Mouse (Mus musculus) gastrocnemius, adult 2 months (tissue): ENCODE results near the gene Manba. TPM values are rescaled to one million over a fixed set of nuclear protein-coding genes. Genes with fewer than 3 reads are reported as not detected.
"Not testable (repeated sequence)": the region's sequence is repeated elsewhere in the genome, so short reads cannot be mapped to it uniquely, and the experiment has no call there.

Experiments used
- DNase-seq: peaks from one replicate; pipeline ENCODE4 v3.0.0; 2022
- H3K27ac ChIP-seq: fragments of 200-600 bp; 2 replicates; pipeline ENCODE4 v1.8.1; 2022; ENCODE audit warnings: mild to moderate bottlenecking
- H3K4me3 ChIP-seq: fragments of 200-600 bp; 2 replicates; pipeline ENCODE4 v1.8.1; 2022; ENCODE audit warnings: mild to moderate bottlenecking, moderate library complexity
- CTCF ChIP-seq: fragments of 200-600 bp; IDR thresholded peaks from 2 replicates; pipeline ENCODE4 v1.8.1; 2022; ENCODE audit warnings: antibody characterized with exemption, mild to moderate bottlenecking, moderate library complexity
- intact Hi-C: fragments of 180-260 bp; cut with DNase I; formaldehyde crosslinking; loops from one replicate; pipeline ENCODE4 v1.15.1; 2025
- total RNA-seq, 2 experiments: library from RNA; stranded (reverse); gene quantifications; 2 replicates each; pipeline ENCODE4 v1.2.3; 2021

Gene Manba
- total RNA-seq, 2 experiments from 2014 or later = 2.3 to 5.6 TPM

DNA sequence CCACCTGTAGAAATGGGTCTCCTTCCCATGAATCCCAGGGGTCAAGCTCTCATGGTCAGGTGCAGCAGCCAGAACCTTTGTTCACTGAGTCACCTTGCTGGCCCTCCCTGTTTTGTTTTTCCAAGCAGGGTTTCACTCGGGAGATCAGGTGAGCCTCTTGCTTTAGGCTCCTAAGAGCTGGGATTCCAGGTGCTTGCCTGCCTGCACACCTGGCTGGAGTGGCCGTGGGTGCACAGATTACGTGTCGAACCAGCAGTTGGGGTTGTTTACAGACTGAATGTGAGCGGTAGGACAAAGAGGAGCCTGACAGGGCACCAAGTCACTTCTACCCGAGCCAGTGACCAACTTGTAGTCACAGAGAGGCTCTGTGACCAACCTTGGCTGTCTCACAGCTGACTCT, 5.7 kb downstream of the Manba start:
- no peak overlapping the region for H3K4me3 ChIP-seq
- no peak for DNase-seq
- no peak for TF ChIP-seq CTCF
- intact Hi-C loops = no loop called here
- no peak overlapping the region for H3K27ac ChIP-seq

GRCm38 (mm10) chr3:135493320-135493719, 7.9 kb downstream of the Manba start:
- H3K27ac ChIP-seq, DNase-seq: not testable (repeated sequence)

GRCm38 (mm10) chr3:135497956-135498355, 12.5 kb downstream of the Manba start:
- intact Hi-C loops, DNase-seq, H3K4me3 ChIP-seq, H3K27ac ChIP-seq: not testable (repeated sequence)

More at GRCm38 (mm10) chr3:135493320-135493719, 7.9 kb downstream of the Manba start:
- H3K4me3 ChIP-seq, intact Hi-C loops: not testable (repeated sequence)

DNA sequence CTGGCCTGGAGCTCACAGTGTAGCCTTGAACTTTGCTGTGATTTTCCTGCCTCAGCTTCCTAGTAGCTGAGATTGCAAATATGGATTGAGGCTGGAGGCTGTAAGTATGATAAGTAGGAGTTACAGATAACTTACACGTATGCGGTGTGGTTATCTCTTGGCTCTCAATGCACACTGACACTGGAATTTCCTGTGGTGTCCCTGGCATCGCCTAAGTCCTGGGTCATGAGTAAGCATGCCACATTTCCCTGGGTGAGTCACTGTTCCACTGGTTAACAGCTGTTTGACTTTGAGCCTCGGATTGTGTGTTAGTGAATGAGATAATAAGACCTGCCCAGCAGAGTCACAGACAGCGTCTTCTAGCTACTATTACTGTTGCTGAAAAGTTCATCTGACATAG, 13.5 kb downstream of the Manba start:
- intact Hi-C loops = no loop called here
- peak overlapping the region; percentile 31; the same call in 1 of the 2 replicates for H3K27ac ChIP-seq
- no peak for TF ChIP-seq CTCF
- H3K4me3 ChIP-seq = no peak overlapping the region
- no peak for DNase-seq

DNA sequence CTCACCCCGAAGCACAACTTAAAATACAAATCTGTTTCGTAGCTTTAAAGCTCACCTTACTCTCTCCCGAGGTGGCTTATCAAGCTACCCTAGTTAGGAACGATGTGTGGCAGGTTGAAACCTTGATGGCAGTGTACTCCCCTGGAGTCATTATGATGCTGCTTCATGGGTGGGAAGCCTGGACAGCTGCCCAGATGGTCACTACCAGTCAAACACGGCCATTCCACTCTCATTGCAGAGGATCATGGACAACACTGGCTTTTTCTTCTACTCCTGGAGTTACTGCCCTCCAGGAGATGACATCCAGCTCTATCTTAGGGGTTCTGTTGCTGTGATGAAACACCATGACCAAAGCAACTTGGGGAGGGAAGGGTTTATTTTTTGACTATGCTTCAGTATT, 17.7 kb downstream of the Manba start:
- DNase-seq = peak; percentile 51
- H3K27ac ChIP-seq = peak overlapping the region; percentile 94
- H3K4me3 ChIP-seq = peak overlapping the region; percentile 60
- intact Hi-C loops = loop anchor here (5.0 to 10.0 kb wide), 2 partner anchors 66 to 218 kb away; partner anchors contain the start of genes Bdh2 and Ube2d3
- TF ChIP-seq CTCF = no peak

DNA sequence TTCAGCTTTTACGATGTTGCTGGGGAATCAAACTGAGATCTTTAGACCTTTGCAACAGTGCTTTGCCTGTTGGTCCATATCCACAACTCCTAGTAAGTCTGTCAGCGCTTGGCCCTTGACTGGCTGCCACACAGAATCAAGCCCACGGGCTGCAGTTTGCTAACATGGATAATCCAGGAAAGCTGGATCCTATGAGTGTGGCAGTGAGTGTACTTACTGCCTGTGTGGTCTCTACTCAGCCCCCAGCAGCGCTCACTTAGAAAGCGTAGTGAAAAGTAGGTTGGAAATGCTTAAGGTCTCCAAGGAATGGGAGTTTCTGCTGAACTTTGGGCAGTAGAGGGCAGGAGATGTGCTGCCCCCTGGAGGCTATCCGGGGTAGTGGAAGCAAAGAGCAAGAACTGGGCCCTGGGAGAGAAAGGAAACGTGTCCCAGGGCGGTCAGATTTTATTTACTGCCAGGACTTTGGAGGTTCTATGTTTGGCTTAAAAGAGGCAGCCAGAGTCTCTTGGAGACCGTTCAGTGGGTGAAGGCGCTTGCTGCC, 20.0 kb downstream of the Manba start:
- TF ChIP-seq CTCF = peak; percentile 90
- peak; percentile 78 for DNase-seq
- Histone ChIP-seq H3K4me3 (no peak overlapping the region), H3K27ac (peak overlapping the region; percentile 56)
- intact Hi-C loops = loop anchor here (5.0 to 10.0 kb wide), 2 partner anchors 83 to 221 kb away; partner anchors contain the start of genes Bdh2 and Cisd2

DNA sequence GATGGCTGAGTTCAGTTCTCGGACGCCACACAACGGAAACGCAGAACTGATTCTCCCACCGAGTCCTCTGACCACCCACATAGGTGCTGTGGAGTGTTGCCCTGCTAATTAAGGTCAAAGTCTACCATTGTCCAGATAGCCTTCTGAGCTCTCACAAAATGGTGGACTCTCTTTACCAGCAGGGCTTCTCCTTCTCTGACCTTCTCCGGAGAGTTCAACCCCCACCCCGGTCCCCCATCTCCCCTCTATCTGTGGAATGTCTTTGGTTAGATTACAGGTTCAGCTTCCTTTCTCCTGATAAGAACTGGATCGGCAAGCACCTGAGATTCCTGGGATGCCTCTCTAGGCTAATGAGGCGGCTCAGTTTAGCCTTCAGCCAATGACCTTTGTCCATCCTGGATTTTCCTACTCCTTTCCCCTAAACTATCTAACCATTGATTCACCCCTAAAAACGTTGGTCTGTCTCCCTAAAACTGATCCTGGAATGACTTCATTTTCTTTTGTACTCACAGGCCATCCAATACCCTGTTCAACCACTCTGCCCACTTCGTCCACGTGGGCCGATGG, 20.6 kb downstream of the Manba start:
- Histone ChIP-seq H3K27ac (peak overlapping the region; percentile 56; the same call in 1 of the 2 replicates), H3K4me3 (no peak overlapping the region)
- intact Hi-C loops = loop anchor here (5.0 to 10.0 kb wide), 2 partner anchors 84 to 221 kb away; partner anchors contain the start of genes Bdh2 and Cisd2
- DNase-seq = no peak
- TF ChIP-seq CTCF = no peak

GRCm38 (mm10) chr3:135507506-135507905, 22.1 kb downstream of the Manba start:
- DNase-seq = no peak
- intact Hi-C loops = loop anchor here (5.0 to 10.0 kb wide), 2 partner anchors 85 to 223 kb away; partner anchors contain the start of genes Bdh2 and Cisd2
- no peak for TF ChIP-seq CTCF

GRCm38 (mm10) chr3:135508191-135508590, 22.8 kb downstream of the Manba start:
- Histone ChIP-seq H3K4me3 (no peak overlapping the region), H3K27ac (no peak overlapping the region)
- no peak for TF ChIP-seq CTCF
- intact Hi-C loops = loop anchor here (5.0 to 10.0 kb wide), 2 partner anchors 86 to 223 kb away; partner anchors contain the start of genes Bdh2 and Cisd2
- no peak for DNase-seq

More at GRCm38 (mm10) chr3:135507506-135507905, 22.1 kb downstream of the Manba start:
- H3K4me3 ChIP-seq = no peak overlapping the region
- no peak overlapping the region for H3K27ac ChIP-seq

- intact Hi-C loops = loop anchor here (5.0 kb wide), 1 partner anchor 108 kb away; no protein-coding TSS in a partner anchor
- Histone ChIP-seq H3K27ac (no peak overlapping the region), H3K4me3 (no peak overlapping the region)
- no peak for DNase-seq
- TF ChIP-seq CTCF = no peak
These were observed 25.0 kb downstream of the Manba start for GRCm38 (mm10) chr3:135510372-135510771.

DNA sequence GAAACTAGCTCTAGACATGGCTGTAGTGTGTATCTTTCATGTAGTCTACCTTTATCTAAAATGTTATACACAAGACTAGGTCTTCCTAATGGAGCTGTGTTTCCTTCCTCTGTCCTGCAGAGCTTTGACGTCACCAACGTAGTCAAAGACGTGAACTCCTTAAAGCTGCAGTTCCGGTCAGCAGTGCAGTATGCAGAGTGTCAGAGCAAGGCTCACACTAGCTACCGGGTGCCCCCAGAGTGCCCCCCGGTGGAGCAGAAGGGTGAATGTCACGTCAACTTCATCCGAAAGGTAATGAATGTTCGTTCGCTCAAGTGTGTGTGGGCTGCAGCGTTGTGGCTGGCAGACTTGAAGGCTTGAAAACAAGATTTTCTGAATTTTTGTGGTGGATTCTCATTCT, 26.3 kb downstream of the Manba start:
- intact Hi-C loops = loop anchor here (5.0 kb wide), 1 partner anchor 109 kb away; no protein-coding TSS in a partner anchor
- TF ChIP-seq CTCF = peak; percentile 41; the same call in 1 of the 2 replicates
- Histone ChIP-seq H3K27ac (no peak overlapping the region), H3K4me3 (no peak overlapping the region)
- no peak for DNase-seq

DNA sequence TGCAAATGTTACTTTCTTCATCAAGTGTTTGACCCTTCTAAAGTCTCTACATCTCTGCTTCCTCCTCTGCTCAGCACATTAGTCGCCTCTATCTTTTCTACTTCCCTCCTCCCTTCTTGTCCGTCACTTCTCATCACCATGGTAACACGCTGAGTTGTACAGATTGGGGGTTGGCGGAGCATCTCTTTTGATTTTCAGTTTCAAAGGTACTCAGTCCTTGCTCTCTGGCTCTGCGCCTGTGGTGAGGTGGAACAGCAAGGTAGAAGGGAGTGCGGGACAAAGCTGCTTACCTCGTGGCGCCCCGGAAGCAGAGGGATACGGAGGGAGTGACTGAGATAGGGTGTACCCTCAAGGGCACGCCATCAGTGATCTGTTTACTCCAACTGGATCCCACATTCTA, 27.9 kb downstream of the Manba start:
- DNase-seq = no peak
- Histone ChIP-seq H3K27ac (no peak overlapping the region), H3K4me3 (no peak overlapping the region)
- intact Hi-C loops = loop anchor here (5.0 kb wide), 1 partner anchor 111 kb away; no protein-coding TSS in a partner anchor
- no peak for TF ChIP-seq CTCF

DNA sequence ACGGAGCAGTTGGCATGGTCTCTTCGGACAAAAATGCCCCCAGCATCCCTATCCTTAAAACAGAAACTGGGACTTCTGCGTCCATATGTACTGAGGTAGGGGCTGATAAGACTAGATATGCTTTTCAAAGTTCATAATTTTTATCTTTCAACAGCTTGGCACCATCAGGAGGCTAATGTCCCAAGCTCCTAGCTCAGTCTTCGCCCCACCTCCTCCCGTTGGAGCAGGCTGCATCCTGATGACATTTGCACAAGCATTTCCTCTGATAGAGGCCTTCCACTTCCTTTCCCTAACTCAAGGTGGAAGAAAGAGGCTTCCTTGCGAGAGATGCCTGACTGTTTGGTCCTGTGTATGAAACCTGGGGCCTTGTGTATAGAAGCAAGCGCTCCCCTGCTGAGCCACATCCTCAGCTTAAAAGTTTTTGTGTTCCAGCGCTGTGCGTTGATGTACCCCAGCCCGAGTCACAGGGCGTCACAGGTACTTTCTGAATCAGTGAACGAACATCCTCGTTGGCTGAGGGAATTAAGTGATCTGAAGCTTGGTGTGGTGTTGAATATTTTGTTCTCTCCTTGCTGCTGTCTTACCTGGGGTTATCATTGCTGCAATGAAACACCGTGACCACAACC, 28.5 kb downstream of the Manba start:
- no peak for TF ChIP-seq CTCF
- DNase-seq = no peak
- intact Hi-C loops = loop anchor here (5.0 kb wide), 1 partner anchor 112 kb away; no protein-coding TSS in a partner anchor
- H3K27ac ChIP-seq = no peak overlapping the region
- H3K4me3 ChIP-seq = no peak overlapping the region
